8 mouse cellular contexts compared by ENCODE assay signal in genomic region chr12:111731822-111732807, GRCm38 (mm10). TPM values are rescaled to one million over a fixed set of nuclear protein-coding genes. Genes with fewer than 3 reads are reported as not detected.
DNase-seq lines count a peak whose midpoint lies in the region; ATAC-seq and TF ChIP-seq lines count a peak whose summit lies in the region.

No protein-coding gene starts in this region.

- no peak for TF ChIP-seq EP300 in CH12.LX (IDR thresholded peaks at IDR 0.05; ENCODE audit: low read length)
- TF ChIP-seq EP300 in stomach, postnatal 0 days (optimal IDR thresholded peaks at IDR 0.05), result no peak

- no peak overlapping the region for H3K27ac ChIP-seq in CH12.LX (ENCODE audit: insufficient read depth, low read depth)
- H3K27ac ChIP-seq in forebrain, embryonic 11.5 days (ENCODE audit: low read depth, low read length), result no peak overlapping the region
- H3K27ac ChIP-seq in heart, embryonic 16.5 days (ENCODE audit: low read length), result no peak overlapping the region
- H3K27ac ChIP-seq in liver, embryonic 15.5 days (replicated peaks), result no peak overlapping the region
- no peak overlapping the region for H3K27ac ChIP-seq in neural tube, embryonic 12.5 days
- no peak overlapping the region for H3K27ac ChIP-seq in stomach, postnatal 0 days (replicated peaks)

- peaks cover 2% of the 10 kb centered on the region for H3K9me3 ChIP-seq in CH12.LX (replicated peaks; ENCODE audit: low read length)
- no peaks in the 10 kb centered on the region for H3K9me3 ChIP-seq in forebrain, embryonic 11.5 days (ENCODE audit: control insufficient read depth, low read length)
- no peaks in the 10 kb centered on the region for H3K9me3 ChIP-seq in heart, embryonic 16.5 days (replicated peaks; ENCODE audit: control insufficient read depth, low read length)
- H3K9me3 ChIP-seq in liver, embryonic 15.5 days (replicated peaks), result no peaks in the 10 kb centered on the region
- no peaks in the 10 kb centered on the region for H3K9me3 ChIP-seq in neural tube, embryonic 12.5 days
- no peaks in the 10 kb centered on the region for H3K9me3 ChIP-seq in stomach, postnatal 0 days (ENCODE audit: control insufficient read depth, low read length)

- peak; percentile 88 for ATAC-seq in forebrain, embryonic 11.5 days (replicated peaks; ENCODE audit: low FRiP score)
- ATAC-seq in heart, embryonic 16.5 days (replicated peaks; ENCODE audit: extremely low read depth, insufficient read depth, low FRiP score), result peak; percentile 88
- ATAC-seq in liver, embryonic 15.5 days (ENCODE audit: insufficient read depth), result peak; percentile 81
- peak; percentile 86 for ATAC-seq in neural tube, embryonic 12.5 days (ENCODE audit: low FRiP score, low read depth)
- peak; percentile 91 for ATAC-seq in stomach, postnatal 0 days (ENCODE audit: low FRiP score, low TSS enrichment)

- H3K4me2 ChIP-seq in CH12.LX (ENCODE audit: insufficient read depth, low read depth, poor library complexity, severe bottlenecking), result no peak overlapping the region
- H3K4me2 ChIP-seq in forebrain, embryonic 11.5 days (ENCODE audit: low read depth, low read length, severe bottlenecking), result peak overlapping the region; percentile 18; the same call in 1 of the 2 replicates
- peak overlapping the region; percentile 46 for H3K4me2 ChIP-seq in heart, embryonic 16.5 days (ENCODE audit: low read depth, low read length)
- peak overlapping the region; percentile 42; the same call in 1 of the 2 replicates for H3K4me2 ChIP-seq in liver, embryonic 15.5 days
- peak overlapping the region; percentile 36 for H3K4me2 ChIP-seq in neural tube, embryonic 12.5 days (replicated peaks)
- H3K4me2 ChIP-seq in stomach, postnatal 0 days (replicated peaks; ENCODE audit: low read depth), result peak overlapping the region; percentile 15; the same call in 1 of the 2 replicates

- TF ChIP-seq CTCF in CH12.LX (conservative IDR thresholded peaks at IDR 0.05 in 1 of 2, IDR thresholded peaks at IDR 0.05 in 1 of 2; ENCODE audit: low read depth in 2 of 2, low read length in 2 of 2), result peak in 1 of 2 experiments; percentile 67; a peak in 2 of 4 replicates
- peak; percentile 99 for TF ChIP-seq CTCF in stomach, postnatal 0 days (IDR thresholded peaks at IDR 0.05; ENCODE audit: low read depth)

- H3K27me3 ChIP-seq in CH12.LX (replicated peaks), result no peaks in the 10 kb centered on the region
- no peaks in the 10 kb centered on the region for H3K27me3 ChIP-seq in forebrain, embryonic 11.5 days (ENCODE audit: control insufficient read depth, insufficient read depth, low read length)
- H3K27me3 ChIP-seq in heart, embryonic 16.5 days (ENCODE audit: control insufficient read depth, insufficient read depth, low read length), result no peaks in the 10 kb centered on the region
- H3K27me3 ChIP-seq in liver, embryonic 15.5 days, result no peaks in the 10 kb centered on the region
- H3K27me3 ChIP-seq in neural tube, embryonic 12.5 days (replicated peaks), result no peaks in the 10 kb centered on the region
- H3K27me3 ChIP-seq in stomach, postnatal 0 days (ENCODE audit: control insufficient read depth, insufficient read depth, low read length), result no peaks in the 10 kb centered on the region

- no peak overlapping the region for H3K9ac ChIP-seq in CH12.LX (ENCODE audit: insufficient read depth, low read depth)
- peak overlapping the region; percentile 5; the same call in 1 of the 2 replicates for H3K9ac ChIP-seq in forebrain, embryonic 11.5 days (ENCODE audit: low read length)
- H3K9ac ChIP-seq in heart, embryonic 16.5 days (ENCODE audit: low read length), result 0 out of 2 replicates have a peak overlapping the region, but pooled peaks have one; percentile 47
- no peak overlapping the region for H3K9ac ChIP-seq in liver, embryonic 15.5 days
- 0 out of 2 replicates have a peak overlapping the region, but pooled peaks have one; percentile 17 for H3K9ac ChIP-seq in neural tube, embryonic 12.5 days
- no peak overlapping the region for H3K9ac ChIP-seq in stomach, postnatal 0 days (ENCODE audit: low read length)

- WGBS in forebrain, embryonic 11.5 days, result 34% methylated on average over 30 of the region's 30 CpGs
- 30% methylated on average over 30 of the region's 30 CpGs for WGBS in heart, embryonic 16.5 days
- 27% methylated on average over 30 of the region's 30 CpGs for WGBS in liver, embryonic 15.5 days (ENCODE audit: insufficient replicate concordance)
- 32% methylated on average over 30 of the region's 30 CpGs for WGBS in neural tube, embryonic 12.5 days
- 31% methylated on average over 30 of the region's 30 CpGs for WGBS in stomach, postnatal 0 days

- no peaks in the 10 kb centered on the region for H3K79me2 ChIP-seq in CH12.LX (replicated peaks; ENCODE audit: control insufficient read depth, extremely low read depth, insufficient read depth, poor library complexity, severe bottlenecking)

- no peaks in the 10 kb centered on the region for H3K4me1 ChIP-seq in CH12.LX (ENCODE audit: control insufficient read depth in 1 of 2, insufficient read depth in 2 of 2)
- no peaks in the 10 kb centered on the region; the same call in 1 of the 2 replicates for H3K4me1 ChIP-seq in forebrain, embryonic 11.5 days (replicated peaks; ENCODE audit: control insufficient read depth, insufficient read depth, low read length)
- peaks cover 5% of the 10 kb centered on the region; the same call in 1 of the 2 replicates for H3K4me1 ChIP-seq in heart, embryonic 16.5 days (ENCODE audit: control insufficient read depth, insufficient read depth, low read length)
- peaks cover 16% of the 10 kb centered on the region for H3K4me1 ChIP-seq in liver, embryonic 15.5 days (replicated peaks)
- H3K4me1 ChIP-seq in neural tube, embryonic 12.5 days, result no peaks in the 10 kb centered on the region; the same call in 1 of the 2 replicates
- H3K4me1 ChIP-seq in stomach, postnatal 0 days (replicated peaks; ENCODE audit: control insufficient read depth, insufficient read depth), result no peaks in the 10 kb centered on the region

- peak; percentile 45 for DNase-seq in CH12.LX (ENCODE audit: extremely low read depth)
- peak; percentile 88 for DNase-seq in c-Kit-positive CD71-negative TER-119-negative erythroid progenitor cells, embryonic 14.5 days (ENCODE audit: low read depth)
- DNase-seq in forebrain, embryonic 11.5 days (ENCODE audit: low spot score), result peak; percentile 95
- peak; percentile 91 to 92 for DNase-seq in kidney, postnatal 25 days
- peak; percentile 92 for DNase-seq in stomach, postnatal 0 days (ENCODE audit: low spot score)

- in situ Hi-C loops in CH12.LX (cut with MboI; ENCODE audit: low pct_ligation_motif_present, low pct_unique_long_range_greater_than_20kb, low sequenced_read_pairs), result loop anchor here (10.0 kb wide), 1 partner anchor 143 kb away; no protein-coding TSS in a partner anchor

- no peak overlapping the region for H3K4me3 ChIP-seq in CH12.LX (replicated peaks in 1 of 3; ENCODE audit: low read depth in 2 of 3, low read length in 2 of 3, poor library complexity in 1 of 3)
- H3K4me3 ChIP-seq in forebrain, embryonic 11.5 days (ENCODE audit: low read depth, low read length), result no peak overlapping the region
- no peak overlapping the region for H3K4me3 ChIP-seq in heart, embryonic 16.5 days (ENCODE audit: low read length)
- no peak overlapping the region for H3K4me3 ChIP-seq in liver, embryonic 15.5 days (replicated peaks)
- H3K4me3 ChIP-seq in neural tube, embryonic 12.5 days, result no peak overlapping the region
- no peak overlapping the region for H3K4me3 ChIP-seq in stomach, postnatal 0 days (ENCODE audit: low read depth, low read length)

- TF ChIP-seq RAD21 in CH12.LX (IDR thresholded peaks at IDR 0.05; ENCODE audit: low read depth, low read length), result peak; percentile 53

- H3K36me3 ChIP-seq in CH12.LX (replicated peaks in 1 of 2; ENCODE audit: control insufficient read depth in 1 of 2, insufficient read depth in 1 of 2, low read length in 1 of 2), result peaks cover 29 to 73% of the 10 kb centered on the region in 2 experiments
- H3K36me3 ChIP-seq in forebrain, embryonic 11.5 days (ENCODE audit: control insufficient read depth, insufficient read depth, low read length), result no peaks in the 10 kb centered on the region
- H3K36me3 ChIP-seq in heart, embryonic 16.5 days (ENCODE audit: control insufficient read depth, insufficient read depth), result peaks cover 5% of the 10 kb centered on the region; the same call in 1 of the 2 replicates
- peaks cover 7% of the 10 kb centered on the region for H3K36me3 ChIP-seq in liver, embryonic 15.5 days (replicated peaks)
- peaks cover 23% of the 10 kb centered on the region for H3K36me3 ChIP-seq in neural tube, embryonic 12.5 days
- H3K36me3 ChIP-seq in stomach, postnatal 0 days (ENCODE audit: control insufficient read depth, insufficient read depth, low read length), result no peaks in the 10 kb centered on the region; the same call in 1 of the 2 replicates

- TF ChIP-seq POLR2A in CH12.LX (IDR thresholded peaks at IDR 0.05; ENCODE audit: low read depth, low read length), result no peak

- dilution Hi-C loops in CH12.LX (cut with MboI; ENCODE audit: extremely low pct_ligation_motif_present, extremely low pct_unique_long_range_greater_than_20kb, low sequenced_read_pairs), result no loop called here

RNA-seq across cellular contexts. Expression of gene Apopt1, which starts 19.1 kb away (rescaled TPM):
- 38.7 and 43.6 TPM in 2 replicates for total RNA-seq in CH12.LX (2012; rRNA removed)
- 35.9 and 36.0 TPM in 2 replicates for total RNA-seq in CH12.LX (2014; rRNA removed)
- 49.1 and 49.9 TPM in 2 replicates for polyA plus RNA-seq in CH12.LX (2012; ENCODE audit: insufficient read length, low read depth)
- polyA plus RNA-seq in forebrain, embryonic 11.5 days (2014; fragmentation: Nextera tagmentation; extraction: Ambion mirVana), result 55.4 and 55.5 TPM in 2 replicates
- 40.2 and 43.9 TPM in 2 replicates for polyA plus RNA-seq in heart, embryonic 16.5 days (2015; fragmentation: Nextera tagmentation; extraction: Ambion mirVana)
- polyA plus RNA-seq in liver, embryonic 15.5 days (2015; fragmentation: Nextera tagmentation; extraction: Ambion mirVana), result 18.1 and 18.2 TPM in 2 replicates
- 54.6 and 57.3 TPM in 2 replicates for polyA plus RNA-seq in neural tube, embryonic 12.5 days (2016; fragmentation: Nextera tagmentation; extraction: Ambion mirVana)
- polyA plus RNA-seq in stomach, postnatal 0 days (2015; fragmentation: Nextera tagmentation; extraction: Ambion mirVana), result 41.8 and 42.8 TPM in 2 replicates

RNA-seq across cellular contexts. Expression of gene Bag5, which starts 19.1 kb away (rescaled TPM):
- total RNA-seq in CH12.LX (2012; rRNA removed) (24.1 and 26.9 TPM in 2 replicates), CH12.LX (2014; rRNA removed) (25.6 and 27.9 TPM in 2 replicates)
- polyA plus RNA-seq in CH12.LX (2012; ENCODE audit: insufficient read length, low read depth), result 27.9 and 29.2 TPM in 2 replicates
- polyA plus RNA-seq in forebrain, embryonic 11.5 days (2014; fragmentation: Nextera tagmentation; extraction: Ambion mirVana), result 65.2 and 67.7 TPM in 2 replicates
- polyA plus RNA-seq in heart, embryonic 16.5 days (2015; fragmentation: Nextera tagmentation; extraction: Ambion mirVana), result 40.9 and 42.9 TPM in 2 replicates
- 15.8 and 15.9 TPM in 2 replicates for polyA plus RNA-seq in liver, embryonic 15.5 days (2015; fragmentation: Nextera tagmentation; extraction: Ambion mirVana)
- polyA plus RNA-seq in neural tube, embryonic 12.5 days (2016; fragmentation: Nextera tagmentation; extraction: Ambion mirVana), result 60.1 and 61.8 TPM in 2 replicates
- polyA plus RNA-seq in stomach, postnatal 0 days (2015; fragmentation: Nextera tagmentation; extraction: Ambion mirVana), result 34.9 and 36.9 TPM in 2 replicates

RNA-seq across cellular contexts. Expression of gene Klc1, which starts 26.5 kb away (rescaled TPM):
- total RNA-seq in CH12.LX (2012; rRNA removed) (45.2 and 55.1 TPM in 2 replicates), CH12.LX (2014; rRNA removed) (44.4 and 45.6 TPM in 2 replicates)
- polyA plus RNA-seq in CH12.LX (2012; ENCODE audit: insufficient read length, low read depth), result 77.0 and 116 TPM in 2 replicates
- 226 and 247 TPM in 2 replicates for polyA plus RNA-seq in forebrain, embryonic 11.5 days (2014; fragmentation: Nextera tagmentation; extraction: Ambion mirVana)
- polyA plus RNA-seq in heart, embryonic 16.5 days (2015; fragmentation: Nextera tagmentation; extraction: Ambion mirVana), result 125 and 134 TPM in 2 replicates
- polyA plus RNA-seq in liver, embryonic 15.5 days (2015; fragmentation: Nextera tagmentation; extraction: Ambion mirVana), result 18.1 and 18.3 TPM in 2 replicates
- polyA plus RNA-seq in neural tube, embryonic 12.5 days (2016; fragmentation: Nextera tagmentation; extraction: Ambion mirVana), result 481 and 504 TPM in 2 replicates
- 55.7 and 56.7 TPM in 2 replicates for polyA plus RNA-seq in stomach, postnatal 0 days (2015; fragmentation: Nextera tagmentation; extraction: Ambion mirVana)

RNA-seq across cellular contexts. Expression of gene Trmt61a, which starts 54.2 kb away (rescaled TPM):
- 37.4 and 55.0 TPM in 2 replicates for total RNA-seq in CH12.LX (2012; rRNA removed)
- 21.8 and 23.3 TPM in 2 replicates for total RNA-seq in CH12.LX (2014; rRNA removed)
- 34.1 and 35.5 TPM in 2 replicates for polyA plus RNA-seq in CH12.LX (2012; ENCODE audit: insufficient read length, low read depth)
- 12.9 and 15.6 TPM in 2 replicates for polyA plus RNA-seq in forebrain, embryonic 11.5 days (2014; fragmentation: Nextera tagmentation; extraction: Ambion mirVana)
- 7.7 and 8.5 TPM in 2 replicates for polyA plus RNA-seq in heart, embryonic 16.5 days (2015; fragmentation: Nextera tagmentation; extraction: Ambion mirVana)
- polyA plus RNA-seq in liver, embryonic 15.5 days (2015; fragmentation: Nextera tagmentation; extraction: Ambion mirVana), result 5.9 and 7.3 TPM in 2 replicates
- 12.0 and 12.1 TPM in 2 replicates for polyA plus RNA-seq in neural tube, embryonic 12.5 days (2016; fragmentation: Nextera tagmentation; extraction: Ambion mirVana)
- 7.4 and 8.5 TPM in 2 replicates for polyA plus RNA-seq in stomach, postnatal 0 days (2015; fragmentation: Nextera tagmentation; extraction: Ambion mirVana)

RNA-seq across cellular contexts. Expression of gene Ckb, which starts 60.0 kb away (rescaled TPM):
- total RNA-seq in CH12.LX (2012; rRNA removed) (3.2 and 3.7 TPM in 2 replicates), CH12.LX (2014; rRNA removed) (not detected in 2 replicates)
- polyA plus RNA-seq in CH12.LX (2012; ENCODE audit: insufficient read length, low read depth), result 0.27 and 0.54 TPM in 2 replicates
- polyA plus RNA-seq in forebrain, embryonic 11.5 days (2014; fragmentation: Nextera tagmentation; extraction: Ambion mirVana), result 2,325 and 2,523 TPM in 2 replicates
- polyA plus RNA-seq in heart, embryonic 16.5 days (2015; fragmentation: Nextera tagmentation; extraction: Ambion mirVana), result 388 and 414 TPM in 2 replicates
- polyA plus RNA-seq in liver, embryonic 15.5 days (2015; fragmentation: Nextera tagmentation; extraction: Ambion mirVana), result 41.9 and 45.7 TPM in 2 replicates
- 2,325 and 2,426 TPM in 2 replicates for polyA plus RNA-seq in neural tube, embryonic 12.5 days (2016; fragmentation: Nextera tagmentation; extraction: Ambion mirVana)
- polyA plus RNA-seq in stomach, postnatal 0 days (2015; fragmentation: Nextera tagmentation; extraction: Ambion mirVana), result 532 and 573 TPM in 2 replicates

Comparison
In these comparisons a context has a peak if more than half of its experiments do, and no peak if none do; other contexts are left out.
1. DNase-seq: peak in every context shown above with its lines; median percentile 95 in forebrain, embryonic 11.5 days; 92 in stomach, postnatal 0 days; 92 in kidney, postnatal 25 days; 88 in c-Kit-positive CD71-negative TER-119-negative erythroid progenitor cells, embryonic 14.5 days; 45 in CH12.LX.
2. H3K9ac ChIP-seq: peak in forebrain, embryonic 11.5 days (single experiment), heart, embryonic 16.5 days (single experiment) and neural tube, embryonic 12.5 days (single experiment); none in CH12.LX (single experiment), liver, embryonic 15.5 days (single experiment) and stomach, postnatal 0 days (single experiment).
3. Peak in every context shown above with its lines, with median percentiles within 50 percentile points of each other: ATAC-seq.